Mouse (Mus musculus) heart, postnatal 0 days (tissue): ENCODE data around the gene Kcnk10.

Source experiments
- CTCF ChIP-seq: IDR thresholded peaks from 2 replicates; pipeline ENCODE4 v1.5.1; 2016; ENCODE audit warnings: antibody characterized with exemption, control low read depth, low read depth
- EP300 ChIP-seq: IDR thresholded peaks from 2 replicates; pipeline ENCODE4 v1.6.1; 2016; ENCODE audit warnings: antibody characterized with exemption, low read depth

DNA sequence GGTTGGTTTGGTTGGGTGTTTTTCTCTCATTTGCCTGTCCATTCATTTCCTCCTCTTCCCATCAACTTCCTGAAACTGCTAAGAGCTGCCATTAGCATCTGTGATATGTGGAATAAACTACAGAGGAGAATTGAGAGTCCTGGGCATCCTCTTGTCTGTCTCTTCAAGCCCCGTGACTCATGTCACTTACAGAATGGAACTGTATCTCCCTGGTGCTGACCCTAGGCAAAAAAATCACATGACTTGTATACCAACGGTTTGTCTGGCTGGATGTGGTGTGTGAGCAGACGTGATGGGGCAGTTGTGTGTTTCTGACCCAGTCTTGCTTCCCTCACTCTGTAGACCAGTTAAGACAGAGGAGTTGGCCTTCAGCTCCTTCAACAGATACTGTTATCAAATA, 134.4 kb downstream of the Kcnk10 start:
- no peak for TF ChIP-seq CTCF
- no peak for TF ChIP-seq EP300
